Mouse (Mus musculus) liver, adult 2 months (tissue): ENCODE data around the gene Sox6.

Experiments used
- CTCF ChIP-seq: fragments of 200-500 bp; IDR thresholded peaks from 2 replicates; pipeline ENCODE4 v1.5.1; 2011; ENCODE audit warnings: low read depth, low read length, control low read depth
- POLR2A ChIP-seq: fragments of 200-500 bp; IDR thresholded peaks from 2 replicates; pipeline ENCODE4 v1.6.1; 2011; ENCODE audit warnings: low read length, control low read depth; ENCODE audit not compliant: insufficient read depth; ENCODE audit errors: extremely low read depth

GRCm38 (mm10) chr7:116002726-116003125 lies 35.9 kb downstream of the Sox6 start:
- TF ChIP-seq CTCF (no peak), POLR2A (no peak)
